Mouse (Mus musculus): Measurements from ENCODE around the gene Slc12a5.
A peak's percentile ranks its signal among the peaks of the same experiment; 100 is the strongest.

Slc12a5 gene

DNA sequence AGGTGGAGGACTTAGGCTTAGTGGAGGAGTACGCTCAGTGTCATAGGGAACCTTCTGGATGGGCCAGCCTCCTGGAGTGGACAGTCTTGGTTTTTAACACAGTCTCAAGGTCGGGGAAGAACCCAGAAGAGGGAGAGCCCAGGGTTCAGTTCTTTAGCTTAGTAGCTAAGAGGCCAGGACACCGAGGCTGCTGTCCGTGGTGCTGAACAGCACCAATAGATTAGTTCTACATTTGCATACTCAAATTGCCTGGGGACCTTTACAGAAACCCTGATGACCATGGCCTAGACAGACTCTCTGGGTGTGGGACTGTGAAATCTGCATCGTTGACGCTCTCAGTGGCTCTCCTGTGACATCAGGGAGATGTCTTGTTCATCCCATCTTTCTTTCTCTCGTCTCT, 19.1 kb downstream of the Slc12a5 start:
- DNase-seq (ENCODE audit: low spot score in 2 of 2): no peak

DNA sequence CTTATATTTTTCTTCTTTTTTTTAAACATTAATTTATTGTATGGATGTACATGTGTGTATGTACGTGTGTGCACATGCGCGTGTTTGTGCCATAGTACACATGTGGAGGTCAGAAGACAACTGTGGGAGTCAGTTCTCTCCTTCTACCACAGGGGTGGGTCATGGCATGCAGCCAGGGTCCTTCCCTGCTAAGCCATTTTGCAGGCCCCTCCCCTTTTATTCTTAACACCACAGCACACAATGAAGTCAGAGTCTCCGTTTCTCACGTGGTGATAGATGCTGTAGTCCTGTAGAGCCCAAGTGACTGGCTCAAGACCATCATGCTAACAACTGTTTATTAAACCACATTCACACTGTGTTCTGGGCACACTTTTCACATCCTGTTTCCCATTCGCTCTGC, 25.4 kb downstream of the Slc12a5 start:
- DNase-seq (ENCODE audit: low spot score in 2 of 2): no peak

DNA sequence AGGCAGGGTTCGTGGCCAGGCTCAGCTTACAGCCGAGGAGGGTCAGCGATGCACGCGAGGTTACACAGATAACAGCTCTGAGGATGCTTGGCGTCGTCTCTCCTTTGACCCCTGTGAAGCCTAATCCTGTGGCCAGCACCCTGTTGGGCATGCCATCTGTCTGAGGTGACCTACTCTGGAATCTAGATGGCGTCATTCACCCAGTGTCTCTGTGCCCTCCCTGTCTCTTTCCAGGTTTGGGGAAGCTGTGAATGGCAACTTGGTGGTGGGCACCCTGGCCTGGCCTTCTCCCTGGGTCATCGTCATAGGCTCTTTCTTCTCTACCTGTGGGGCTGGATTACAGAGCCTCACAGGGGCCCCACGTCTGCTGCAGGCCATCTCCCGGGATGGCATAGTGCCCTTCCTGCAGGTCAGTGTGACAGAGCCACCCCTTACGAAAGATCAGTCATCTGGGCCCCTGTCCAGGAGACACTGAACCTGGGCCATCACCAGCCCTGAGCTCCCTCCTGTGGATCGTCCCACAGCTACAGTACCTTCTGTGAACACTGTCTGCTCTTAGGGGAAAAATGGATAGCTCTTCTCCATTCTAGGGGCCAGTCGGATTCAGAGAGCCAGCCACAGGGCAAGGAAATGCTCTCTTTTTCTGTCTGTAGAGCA, 25.9 kb downstream of the Slc12a5 start:
- no peak for DNase-seq (ENCODE audit: low spot score in 2 of 2)

GRCm38 (mm10) chr2:164988777-164989176, 28.2 kb downstream of the Slc12a5 start:
- DNase-seq (ENCODE audit: low spot score in 2 of 2): no peak

DNA sequence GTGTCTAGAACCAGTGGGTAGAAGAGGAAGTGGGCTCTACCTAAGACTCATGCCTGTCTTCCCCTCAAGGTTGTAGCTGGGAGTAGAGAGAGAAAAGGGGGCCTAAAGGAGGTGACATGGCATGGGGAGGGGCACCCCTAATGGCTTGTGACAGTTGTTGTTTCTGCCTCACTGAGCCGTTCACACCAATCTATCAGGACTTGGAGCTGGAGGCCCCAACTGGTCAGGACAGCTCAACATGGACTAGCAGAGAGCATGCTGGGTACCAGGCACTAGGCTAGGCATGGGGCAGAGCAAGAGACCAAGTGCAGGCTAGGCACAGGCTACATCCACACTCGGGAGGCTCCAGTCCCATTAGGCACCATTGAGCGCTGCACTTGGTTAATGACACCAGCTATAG, 30.5 kb downstream of the Slc12a5 start:
- no peak for DNase-seq (ENCODE audit: low spot score in 2 of 2)

DNA sequence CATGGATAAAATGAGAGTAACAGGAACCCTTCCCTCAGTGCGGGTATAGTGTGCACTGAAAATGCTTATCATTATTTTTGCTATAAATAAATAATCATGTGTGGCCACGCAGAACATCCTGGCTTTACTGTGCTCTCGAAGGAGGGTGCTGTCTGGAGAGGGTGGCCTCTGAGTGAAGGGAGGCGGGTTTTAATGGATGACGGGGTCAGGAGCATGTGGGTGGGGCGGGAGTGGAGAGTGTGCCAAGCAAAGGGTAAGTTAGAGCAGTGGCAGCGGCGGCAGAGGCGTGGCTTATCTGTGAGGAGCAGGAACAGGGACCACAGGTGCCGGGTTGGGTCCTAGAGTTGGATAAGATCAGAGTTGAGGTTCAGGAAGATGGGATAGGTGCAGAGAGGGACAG, 31.2 kb downstream of the Slc12a5 start:
- DNase-seq (ENCODE audit: low spot score in 2 of 2): no peak

DNA sequence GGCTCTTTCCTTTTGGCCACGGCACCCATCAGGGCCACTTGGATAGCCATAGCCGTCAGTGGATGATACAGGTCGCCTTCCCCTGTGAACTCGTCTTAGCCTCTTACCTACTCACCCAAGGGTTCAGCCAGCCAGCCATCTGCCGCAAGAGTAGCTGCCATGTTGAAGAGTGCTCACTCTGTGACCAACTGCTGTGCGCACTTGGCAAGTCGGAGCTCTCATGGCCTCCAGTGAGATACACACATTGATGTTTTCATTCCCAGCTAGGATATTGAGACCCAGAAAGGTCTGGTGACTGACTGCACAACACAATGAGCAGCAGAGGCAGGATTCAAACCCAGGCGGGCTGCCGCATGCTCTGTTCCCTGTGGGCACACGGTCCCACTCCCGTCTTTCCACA, 33.6 kb downstream of the Slc12a5 start:
- no peak for DNase-seq (ENCODE audit: low spot score in 2 of 2)

DNA sequence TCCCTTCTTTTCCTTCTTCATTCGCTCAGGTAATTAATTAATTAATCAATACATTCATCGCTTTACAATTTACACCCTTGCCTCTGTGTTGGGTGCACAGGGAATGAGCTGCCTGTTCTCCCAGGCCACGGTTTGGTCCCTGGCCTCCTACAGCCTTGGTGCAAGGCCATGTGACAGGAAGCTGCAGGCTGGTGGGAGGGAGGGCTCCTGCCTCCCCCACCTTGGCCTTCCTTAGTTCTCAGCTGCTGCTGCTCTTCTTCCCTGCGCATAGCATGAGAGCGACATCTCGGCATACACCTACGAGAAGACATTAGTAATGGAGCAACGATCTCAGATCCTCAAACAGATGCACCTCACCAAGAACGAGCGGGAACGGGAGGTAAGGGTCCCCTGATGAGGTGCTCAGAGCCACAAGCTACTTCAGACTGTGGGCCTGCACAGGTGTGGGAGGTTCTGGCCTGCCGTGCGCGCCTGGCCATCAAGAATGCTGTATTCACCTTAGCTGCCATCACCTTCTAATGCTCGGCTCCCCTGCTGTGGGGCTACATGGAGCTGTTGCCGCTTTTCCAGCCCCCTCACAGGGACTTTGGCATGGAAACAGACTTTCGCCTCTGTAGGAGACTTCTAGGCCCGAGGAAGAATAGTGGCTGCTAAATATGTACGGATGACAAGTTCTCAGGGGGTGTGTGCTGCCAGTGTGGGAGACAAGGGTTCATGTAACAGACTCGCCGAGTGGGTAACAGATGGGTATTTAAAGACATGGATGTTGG, 34.2 kb downstream of the Slc12a5 start:
- no peak for DNase-seq (ENCODE audit: low spot score in 2 of 2)

DNA sequence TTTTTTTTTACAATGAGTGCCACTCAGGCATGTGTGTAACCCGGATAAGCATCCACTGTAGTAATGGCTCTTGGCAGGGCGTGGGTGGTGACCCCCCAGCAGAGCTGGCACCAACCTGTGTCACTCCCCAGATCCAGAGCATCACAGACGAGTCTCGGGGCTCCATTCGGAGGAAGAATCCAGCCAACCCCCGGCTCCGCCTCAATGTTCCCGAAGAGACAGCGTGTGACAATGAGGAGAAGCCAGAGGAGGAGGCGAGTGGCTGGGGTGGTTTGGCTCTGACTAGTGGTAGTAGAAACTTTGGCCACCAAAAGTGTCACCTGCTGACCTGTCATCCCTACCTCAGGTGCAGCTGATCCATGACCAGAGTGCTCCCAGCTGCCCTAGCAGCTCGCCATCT, 35.4 kb downstream of the Slc12a5 start:
- DNase-seq (ENCODE audit: low spot score in 2 of 2): no peak

GRCm38 (mm10) chr2:164996848-164997720, 36.5 kb downstream of the Slc12a5 start:
- DNase-seq (ENCODE audit: low spot score in 2 of 2): no peak

- peak; percentile 36 to 57 for DNase-seq (ENCODE audit: low spot score in 2 of 2)
Observed at GRCm38 (mm10) chr2:164997721-164998428, 37.3 kb downstream of the Slc12a5 start.

DNA sequence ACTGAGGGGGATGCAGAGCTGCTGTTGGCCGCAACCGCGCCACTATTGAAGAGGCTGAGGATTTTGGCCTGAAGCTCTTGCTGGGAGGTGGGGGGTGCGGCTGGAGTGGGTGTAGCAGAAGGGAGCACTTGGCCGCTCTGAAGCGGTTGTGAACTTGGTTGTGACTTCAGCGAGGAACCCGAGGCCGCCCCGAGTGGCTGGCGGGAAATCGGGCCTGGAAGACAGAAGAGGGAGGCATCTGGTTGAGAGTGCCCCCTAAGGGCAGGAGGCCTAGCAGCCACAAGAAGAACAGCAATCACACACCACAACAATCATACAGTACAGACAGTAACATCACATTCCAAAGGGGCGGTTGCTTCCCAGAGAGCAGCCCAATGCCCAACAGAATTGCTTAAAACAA, 41.4 kb downstream of the Slc12a5 start:
- DNase-seq (ENCODE audit: low spot score in 2 of 2): no peak

DNA sequence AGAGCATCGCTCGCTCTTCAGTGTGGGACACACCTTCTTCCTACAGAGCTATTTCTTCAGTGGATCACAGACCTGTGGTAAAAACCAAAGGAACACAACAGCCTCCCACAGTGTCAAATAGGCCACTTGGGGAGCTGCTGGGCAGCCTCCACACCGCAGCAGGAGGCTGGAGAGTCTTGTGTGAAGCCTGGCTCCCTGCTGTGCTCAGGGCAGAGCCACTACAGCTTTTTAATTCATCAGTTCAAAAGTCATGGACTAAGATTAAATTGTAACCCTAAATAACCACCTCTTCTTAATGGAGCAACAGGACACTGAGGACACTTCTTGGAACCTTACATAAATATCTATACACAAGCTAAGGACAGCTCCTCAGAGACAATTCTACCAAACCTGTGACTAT, 42.5 kb downstream of the Slc12a5 start:
- no peak for DNase-seq (ENCODE audit: low spot score in 2 of 2)

GRCm38 (mm10) chr2:165004237-165004636, 43.6 kb downstream of the Slc12a5 start:
- no peak for DNase-seq (ENCODE audit: low spot score in 2 of 2)

DNA sequence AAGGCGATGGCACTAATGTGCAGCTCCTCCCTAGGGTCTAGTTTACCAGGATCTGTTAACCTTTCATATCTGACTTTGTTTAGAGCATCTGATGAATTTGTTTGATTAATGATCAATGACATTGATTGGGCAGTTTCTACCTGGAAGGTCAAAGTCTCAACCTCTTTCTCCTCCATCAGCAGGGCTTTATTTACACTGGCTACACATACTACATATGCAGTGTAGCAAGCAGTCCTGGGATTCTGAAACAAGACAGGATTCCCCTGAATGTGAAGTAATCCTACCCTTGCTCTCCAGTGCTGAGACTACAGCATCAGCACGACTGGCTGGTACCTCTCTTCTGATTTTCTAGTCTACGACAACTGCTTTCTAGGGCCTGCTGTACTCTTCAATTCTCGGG, 46.2 kb downstream of the Slc12a5 start:
- no peak for DNase-seq (ENCODE audit: low spot score in 2 of 2)

GRCm38 (mm10) chr2:165007986-165008385, 47.4 kb downstream of the Slc12a5 start:
- no peak for DNase-seq (ENCODE audit: low spot score in 2 of 2)

DNA sequence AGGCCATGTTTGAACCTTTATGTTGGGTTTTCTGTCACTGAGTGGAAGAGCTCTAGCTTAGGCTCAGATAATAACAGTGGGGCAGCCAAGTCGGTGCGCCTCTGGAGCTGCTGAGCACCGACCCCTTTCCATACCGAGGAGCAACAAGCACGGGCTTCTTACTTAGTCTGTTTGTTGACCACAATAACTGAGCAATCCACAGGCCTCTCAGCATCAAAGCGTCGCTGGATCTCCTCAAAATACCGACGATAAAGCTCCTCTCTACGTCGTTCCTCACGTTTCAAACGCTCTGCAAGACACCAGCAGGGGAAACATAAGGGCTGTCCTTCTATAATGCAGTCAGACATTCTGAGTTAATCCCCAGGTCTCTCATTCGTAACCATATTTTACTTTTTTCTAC, 48.6 kb downstream of the Slc12a5 start:
- no peak for DNase-seq (ENCODE audit: low spot score in 2 of 2)

DNA sequence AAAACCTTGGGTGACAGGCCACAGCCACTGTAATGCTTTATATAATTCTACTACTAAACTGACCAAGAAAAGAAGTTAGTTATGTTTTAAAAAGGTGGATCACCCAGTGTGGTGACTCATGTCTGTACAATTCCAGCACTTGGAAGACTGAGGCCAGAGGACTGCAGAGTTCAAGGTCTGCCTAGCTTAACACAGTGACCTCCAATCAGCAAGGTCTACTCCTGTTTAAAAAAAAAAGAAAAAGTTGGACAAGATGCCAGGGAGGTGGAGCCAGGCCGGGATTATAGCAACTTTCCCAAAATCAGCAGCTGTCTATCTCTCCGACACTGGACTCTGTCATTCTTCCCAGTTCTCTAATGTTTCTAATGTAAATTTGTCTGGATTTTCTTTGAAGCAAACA, 49.0 kb downstream of the Slc12a5 start:
- DNase-seq (ENCODE audit: low spot score in 2 of 2): no peak

- no peak for DNase-seq (ENCODE audit: low spot score in 2 of 2)
Observed at GRCm38 (mm10) chr2:165010351-165010750, 49.7 kb downstream of the Slc12a5 start.

DNA sequence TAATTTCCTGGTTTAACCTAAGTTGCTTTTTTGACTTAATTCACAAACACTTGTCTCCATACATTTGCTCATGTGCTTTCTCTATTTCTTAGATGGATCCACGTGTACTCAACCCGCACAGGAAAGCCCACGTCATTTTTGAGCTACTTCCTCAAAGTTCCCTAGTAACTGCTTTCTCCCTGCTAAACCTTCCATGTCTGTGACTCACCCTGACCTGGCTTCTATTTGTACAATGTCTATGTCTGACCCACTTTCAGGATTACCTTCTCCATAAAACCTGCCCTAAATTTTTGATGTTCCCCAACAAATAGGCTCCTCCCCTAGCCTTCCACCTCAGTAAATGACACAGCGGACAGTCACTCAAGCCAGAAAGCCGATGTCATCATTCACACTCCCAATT, 54.3 kb downstream of the Slc12a5 start:
- no peak for DNase-seq (ENCODE audit: low spot score in 2 of 2)

GRCm38 (mm10) chr2:165020490-165020889, 59.9 kb downstream of the Slc12a5 start:
- no peak for DNase-seq (ENCODE audit: low spot score in 2 of 2)

- DNase-seq (ENCODE audit: low spot score in 2 of 2): no peak
Observed at GRCm38 (mm10) chr2:165027163-165027562, 66.6 kb downstream of the Slc12a5 start.

All from heart, adult 9 months (tissue).